Mouse (Mus musculus): Measurements from ENCODE around the gene Ppp5c. TPM values are rescaled to one million over a fixed set of nuclear protein-coding genes. Genes with fewer than 3 reads are reported as not detected.

Ppp5c gene
- 135 to 168 TPM (median 151 TPM) in 4 replicates for total RNA-seq (2023; ENCODE audit: inconsistent age)

GRCm38 (mm10) chr7:17027588-17028343, at the start of gene Ppp5c:
Ppp5c (minus strand) TSS chr7:17027924.

GRCm38 (mm10) chr7:17073904-17074615, 46.3 kb upstream of the Ppp5c start, which contains the start of gene Psg16:
Psg16 (plus strand) TSS chr7:17074040.

GRCm38 (mm10) chr7:17062389-17062788, 34.7 kb upstream of the Ppp5c start, which contains the start of gene Hif3a:
Hif3a (minus strand) TSS chr7:17062427.

GRCm38 (mm10) chr7:16992451-16992807, 35.3 kb downstream of the Ppp5c start, which contains the start of gene Ccdc8:
Ccdc8 (plus strand) TSS chr7:16992708.

GRCm38 (mm10) chr7:16982859-16983568, 44.7 kb downstream of the Ppp5c start, which contains the start of gene Gm42372:
Gm42372 (plus strand) TSS chr7:16983086.

GRCm38 (mm10) chr7:16959539-16960187, 68.1 kb downstream of the Ppp5c start, which contains the start of gene Pnmal1:
Pnmal1 (plus strand) TSS chr7:16959679.

Other genes starting within 250 kb of the Ppp5c start
- 169 to 191 TPM (median 177 TPM) in 4 replicates for gene Slc1a5, start 246.6 kb downstream of the Ppp5c start, total RNA-seq (2023; ENCODE audit: inconsistent age)
- gene Strn4, start 212.0 kb downstream of the Ppp5c start, total RNA-seq (2023; ENCODE audit: inconsistent age): 120 to 167 TPM (median 130 TPM) in 4 replicates
- gene Fkrp, start 211.2 kb downstream of the Ppp5c start, total RNA-seq (2023; ENCODE audit: inconsistent age): 23.7 to 27.9 TPM (median 25.9 TPM) in 4 replicates
- gene Prkd2, start 185.0 kb downstream of the Ppp5c start, total RNA-seq (2023; ENCODE audit: inconsistent age): 229 to 250 TPM (median 238 TPM) in 4 replicates
- gene Dact3, start 152.6 kb downstream of the Ppp5c start, total RNA-seq (2023; ENCODE audit: inconsistent age): 0.26 TPM in 1 of 4 replicates, not detected in the others
- gene Gng8, start 136.1 kb downstream of the Ppp5c start, total RNA-seq (2023; ENCODE audit: inconsistent age): not detected in 4 replicates
- gene Ptgir, start 121.4 kb downstream of the Ppp5c start, total RNA-seq (2023; ENCODE audit: inconsistent age): 0.16 TPM in 1 of 4 replicates, not detected in the others
- 124 to 150 TPM (median 135 TPM) in 4 replicates for gene Calm3, start 103.8 kb downstream of the Ppp5c start, total RNA-seq (2023; ENCODE audit: inconsistent age)
- gene Pnmal2, start 83.2 kb downstream of the Ppp5c start, total RNA-seq (2023; ENCODE audit: inconsistent age): 0.12 to 0.13 TPM in 2 of 4 replicates, not detected in the others
- gene Pnmal1, start 68.2 kb downstream of the Ppp5c start, total RNA-seq (2023; ENCODE audit: inconsistent age): not detected in 4 replicates
- 0.09 to 0.64 TPM (median 0.41 TPM) in 4 replicates for gene Gm42372, start 44.8 kb downstream of the Ppp5c start, total RNA-seq (2023; ENCODE audit: inconsistent age)
- not detected in 4 replicates for gene Ccdc8, start 35.2 kb downstream of the Ppp5c start, total RNA-seq (2023; ENCODE audit: inconsistent age)
- 1.2 to 2.2 TPM (median 1.7 TPM) in 4 replicates for gene Hif3a, start 34.5 kb upstream of the Ppp5c start, total RNA-seq (2023; ENCODE audit: inconsistent age)
- 0.10 to 0.16 TPM (median 0.12 TPM) in 3 of 4 replicates, not detected in the other for gene Psg16, start 46.1 kb upstream of the Ppp5c start, total RNA-seq (2023; ENCODE audit: inconsistent age)
- not detected in 4 replicates for gene Ceacam3, start 122.4 kb upstream of the Ppp5c start, total RNA-seq (2023; ENCODE audit: inconsistent age)
- gene Psg29, start 175.6 kb upstream of the Ppp5c start, total RNA-seq (2023; ENCODE audit: inconsistent age): not detected in 4 replicates

Measured in B cell, adult (primary cell).